Mouse (Mus musculus) right cerebral cortex, postnatal 4 days (tissue): ENCODE measurements around the gene Fez1.

Experiments
- DNase-seq: peaks from one replicate; pipeline ENCODE4 v3.0.0-alpha.2; 2022

Gene Fez1

GRCm38 (mm10) chr9:36833914-36834313, 12.2 kb downstream of the Fez1 start:
- DNase-seq = no peak

- DNase-seq = no peak
Observed at GRCm38 (mm10) chr9:36846346-36846745, 24.7 kb downstream of the Fez1 start.

- no peak for DNase-seq
Observed at GRCm38 (mm10) chr9:36848661-36849060, 27.0 kb downstream of the Fez1 start.

GRCm38 (mm10) chr9:36850091-36850490, 28.4 kb downstream of the Fez1 start:
- no peak for DNase-seq

- no peak for DNase-seq
Observed at GRCm38 (mm10) chr9:36852175-36852574, 30.5 kb downstream of the Fez1 start.

GRCm38 (mm10) chr9:36856351-36856750, 34.7 kb downstream of the Fez1 start:
- DNase-seq = no peak

- DNase-seq = no peak
Observed at GRCm38 (mm10) chr9:36857476-36858117, 35.9 kb downstream of the Fez1 start.

- no peak for DNase-seq
Observed at GRCm38 (mm10) chr9:36858677-36859076, 37.0 kb downstream of the Fez1 start.

- DNase-seq = no peak
Observed at GRCm38 (mm10) chr9:36862576-36862975, 40.9 kb downstream of the Fez1 start.

- DNase-seq = no peak
Observed at GRCm38 (mm10) chr9:36863694-36864093, 42.0 kb downstream of the Fez1 start.

GRCm38 (mm10) chr9:36864862-36865813, 43.5 kb downstream of the Fez1 start:
- no peak for DNase-seq

- DNase-seq = no peak
Observed at GRCm38 (mm10) chr9:36868662-36869061, 47.0 kb downstream of the Fez1 start.

GRCm38 (mm10) chr9:36870263-36870662, 48.6 kb downstream of the Fez1 start:
- DNase-seq = no peak

GRCm38 (mm10) chr9:36873796-36874195, 52.1 kb downstream of the Fez1 start:
- no peak for DNase-seq

- no peak for DNase-seq
Observed at GRCm38 (mm10) chr9:36876313-36876712, 54.6 kb downstream of the Fez1 start.

- no peak for DNase-seq
Observed at GRCm38 (mm10) chr9:36876787-36877186, 55.1 kb downstream of the Fez1 start.

GRCm38 (mm10) chr9:36881615-36882014, 60.0 kb downstream of the Fez1 start:
- no peak for DNase-seq

- DNase-seq = no peak
Observed at GRCm38 (mm10) chr9:36882034-36882745, 60.5 kb downstream of the Fez1 start.

- no peak for DNase-seq
Observed at GRCm38 (mm10) chr9:36883569-36883968, 61.9 kb downstream of the Fez1 start.

- no peak for DNase-seq
Observed at GRCm38 (mm10) chr9:36885237-36885636, 63.6 kb downstream of the Fez1 start.

GRCm38 (mm10) chr9:36890552-36890951, 68.9 kb downstream of the Fez1 start:
- peak; percentile 78 for DNase-seq

- no peak for DNase-seq
Observed at GRCm38 (mm10) chr9:36893413-36893990, 71.8 kb downstream of the Fez1 start.

GRCm38 (mm10) chr9:36894242-36894641, 72.6 kb downstream of the Fez1 start:
- DNase-seq = no peak
